Mouse (Mus musculus): ENCODE results near the gene Zbtb16. TPM values are rescaled to one million over a fixed set of nuclear protein-coding genes. Genes with fewer than 3 reads are reported as not detected.

The Zbtb16 gene
- polyA plus RNA-seq, 1 experiment from 2014 or later: 6.8 TPM

- H3K27ac ChIP-seq (replicated peaks): no peak overlapping the region
- H3K9me3 ChIP-seq: no peaks in the 10 kb centered on the region
- no peak overlapping the region for H3K9ac ChIP-seq
- WGBS: 92% methylated on average over 8 of the region's 8 CpGs
- no peak overlapping the region for H3K4me3 ChIP-seq
- no peaks in the 10 kb centered on the region for H3K27me3 ChIP-seq
- H3K36me3 ChIP-seq: no peaks in the 10 kb centered on the region
- peaks cover 39% of the 10 kb centered on the region for H3K4me1 ChIP-seq (replicated peaks)
- no peak for ATAC-seq (ENCODE audit: low FRiP score, low read depth)
- H3K4me2 ChIP-seq: no peak overlapping the region
These were observed 109.7 kb downstream of the Zbtb16 start for GRCm38 (mm10) chr9:48726341-48726740.

DNA sequence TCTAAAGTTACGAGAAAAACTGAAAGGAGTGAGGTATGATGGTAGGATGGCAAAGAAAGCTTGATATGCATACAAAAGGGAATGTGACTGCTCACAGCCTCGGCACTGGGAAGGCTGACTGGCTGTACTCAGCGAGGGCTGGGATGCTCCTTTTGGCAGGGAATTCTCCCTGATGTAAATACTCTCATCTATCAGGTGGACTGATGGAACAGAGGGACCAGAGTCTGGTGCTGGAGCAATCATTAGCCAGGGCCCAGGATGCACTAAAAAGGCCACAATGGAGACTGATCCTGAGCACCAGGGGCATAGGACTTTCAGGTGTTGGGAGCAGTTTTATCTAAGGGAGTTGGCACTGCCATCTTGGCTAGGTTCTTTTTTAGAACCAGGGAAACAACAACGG is 110.1 kb downstream of the Zbtb16 start:
- no peak overlapping the region for H3K4me2 ChIP-seq
- ATAC-seq (ENCODE audit: low FRiP score, low read depth): no peak
- H3K9ac ChIP-seq: no peak overlapping the region
- H3K27me3 ChIP-seq: no peaks in the 10 kb centered on the region
- H3K4me3 ChIP-seq: no peak overlapping the region
- H3K9me3 ChIP-seq: no peaks in the 10 kb centered on the region
- H3K27ac ChIP-seq (replicated peaks): no peak overlapping the region
- H3K36me3 ChIP-seq: no peaks in the 10 kb centered on the region
- WGBS: 71% methylated on average over 4 of the region's 4 CpGs
- H3K4me1 ChIP-seq (replicated peaks): peaks cover 37% of the 10 kb centered on the region

DNA sequence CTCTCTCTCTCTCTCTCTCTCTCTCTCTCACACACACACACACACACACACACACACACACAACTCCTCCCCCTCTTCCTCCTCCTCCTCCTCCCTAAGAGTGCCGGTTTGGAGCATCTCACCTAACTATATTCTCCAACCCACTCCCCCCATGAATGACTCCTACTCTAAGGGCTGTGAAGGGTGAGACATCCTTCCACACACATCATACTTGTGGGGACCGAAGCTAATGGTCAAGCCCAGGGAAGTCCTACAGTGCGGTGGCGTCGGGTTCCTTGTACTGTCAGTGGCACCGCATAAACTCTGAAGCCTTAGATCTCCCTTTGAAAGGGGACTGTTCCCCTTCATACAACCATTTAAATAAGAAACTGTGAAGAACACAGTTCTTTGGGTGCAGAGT is 110.9 kb downstream of the Zbtb16 start:
- Histone ChIP-seq H3K27ac (replicated peaks) (no peak overlapping the region), H3K4me2 (no peak overlapping the region), H3K36me3 (no peaks in the 10 kb centered on the region), H3K9me3 (no peaks in the 10 kb centered on the region), H3K9ac (no peak overlapping the region), H3K4me3 (no peak overlapping the region), H3K27me3 (no peaks in the 10 kb centered on the region), H3K4me1 (replicated peaks) (peaks cover 30% of the 10 kb centered on the region)
- 90% methylated on average over 6 of the region's 6 CpGs for WGBS
- ATAC-seq (ENCODE audit: low FRiP score, low read depth): no peak

DNA sequence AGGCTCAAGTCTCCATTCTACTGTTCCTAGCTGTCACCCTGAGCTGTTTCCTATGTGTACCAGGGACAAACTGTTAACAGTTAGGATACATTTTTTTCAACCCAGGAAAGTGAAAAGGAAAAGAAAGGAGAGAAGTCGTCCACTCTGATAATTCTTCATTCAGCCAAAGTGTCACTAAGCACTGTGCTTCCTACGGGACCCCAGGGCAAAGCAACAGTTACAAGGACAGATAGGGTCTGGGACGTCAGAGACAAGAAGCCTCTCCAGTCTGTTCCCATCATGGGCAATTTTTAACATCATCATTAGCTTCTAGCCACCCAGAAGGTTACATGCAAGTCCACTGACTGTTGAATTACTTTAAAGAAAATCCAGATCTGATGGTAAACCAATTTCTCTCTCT is 111.3 kb downstream of the Zbtb16 start:
- Histone ChIP-seq H3K27ac (replicated peaks) (no peak overlapping the region), H3K4me1 (replicated peaks) (peaks cover 26% of the 10 kb centered on the region)

GRCm38 (mm10) chr9:48723511-48724304 is 112.3 kb downstream of the Zbtb16 start:
- no peak overlapping the region for H3K27ac ChIP-seq (replicated peaks)
- WGBS: 61% methylated on average over 10 of the region's 10 CpGs

More for the DNA sequence above, 111.3 kb downstream of the Zbtb16 start:
- no peaks in the 10 kb centered on the region for H3K27me3 ChIP-seq
- no peaks in the 10 kb centered on the region for H3K9me3 ChIP-seq
- WGBS: 66% methylated on average over 3 of the region's 3 CpGs
- H3K4me3 ChIP-seq: no peak overlapping the region
- no peak overlapping the region for H3K4me2 ChIP-seq
- H3K9ac ChIP-seq: no peak overlapping the region
- no peaks in the 10 kb centered on the region for H3K36me3 ChIP-seq
- no peak for ATAC-seq (ENCODE audit: low FRiP score, low read depth)

GRCm38 (mm10) chr9:48723025-48723424 is 113.0 kb downstream of the Zbtb16 start:
- Histone ChIP-seq H3K9me3 (no peaks in the 10 kb centered on the region), H3K4me3 (no peak overlapping the region), H3K27ac (replicated peaks) (no peak overlapping the region)

More at GRCm38 (mm10) chr9:48723511-48724304, 112.3 kb downstream of the Zbtb16 start:
- Histone ChIP-seq H3K9ac (no peak overlapping the region), H3K9me3 (no peaks in the 10 kb centered on the region), H3K4me3 (no peak overlapping the region), H3K27me3 (no peaks in the 10 kb centered on the region), H3K36me3 (no peaks in the 10 kb centered on the region), H3K4me1 (replicated peaks) (peaks cover 15% of the 10 kb centered on the region; the same call in 1 of the 2 replicates), H3K4me2 (no peak overlapping the region)
- no peak for ATAC-seq (ENCODE audit: low FRiP score, low read depth)

DNA sequence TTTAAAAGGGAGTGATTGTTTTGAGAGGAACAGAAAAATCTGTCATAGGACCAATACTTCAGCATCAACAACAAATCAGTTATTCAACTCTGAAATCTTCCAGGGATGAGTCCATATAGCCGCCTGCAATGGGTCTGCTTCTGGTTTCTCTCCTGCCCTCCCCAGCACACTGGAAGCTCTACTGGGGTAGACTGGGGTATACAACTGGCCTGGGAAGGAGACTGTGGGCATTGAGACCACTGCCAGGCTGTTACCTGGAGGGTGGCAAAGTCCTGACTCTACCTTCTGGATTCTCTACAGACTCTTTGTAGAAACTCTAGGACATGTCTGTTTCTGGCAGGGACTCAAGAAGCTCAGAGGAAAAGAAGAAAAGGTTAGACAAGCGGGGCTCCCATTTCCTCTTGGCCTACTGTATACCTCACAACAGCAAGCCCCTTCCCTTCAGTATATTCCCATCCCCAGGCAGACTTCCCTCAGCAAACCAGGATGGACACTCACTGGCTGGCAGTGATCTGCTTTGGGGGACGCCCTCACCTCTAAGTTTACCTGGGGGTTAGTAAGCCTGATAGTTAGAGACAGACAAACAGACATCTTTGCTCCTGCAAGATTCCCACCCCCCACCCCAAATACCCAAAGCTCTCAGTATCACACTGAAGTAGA is 113.6 kb downstream of the Zbtb16 start:
- H3K4me3 ChIP-seq: no peak overlapping the region
- ATAC-seq (ENCODE audit: low FRiP score, low read depth): no peak
- no peaks in the 10 kb centered on the region for H3K36me3 ChIP-seq
- H3K9me3 ChIP-seq: no peaks in the 10 kb centered on the region
- no peak overlapping the region for H3K9ac ChIP-seq
- no peak overlapping the region for H3K27ac ChIP-seq (replicated peaks)
- WGBS: 92% methylated on average over 3 of the region's 3 CpGs
- peaks cover 6% of the 10 kb centered on the region; the same call in 1 of the 2 replicates for H3K4me1 ChIP-seq (replicated peaks)
- no peak overlapping the region for H3K4me2 ChIP-seq
- H3K27me3 ChIP-seq: no peaks in the 10 kb centered on the region

More at GRCm38 (mm10) chr9:48723025-48723424, 113.0 kb downstream of the Zbtb16 start:
- peaks cover 9% of the 10 kb centered on the region; the same call in 1 of the 2 replicates for H3K4me1 ChIP-seq (replicated peaks)
- WGBS: 41% methylated on average over 3 of the region's 3 CpGs
- ATAC-seq (ENCODE audit: low FRiP score, low read depth): no peak
- no peak overlapping the region for H3K4me2 ChIP-seq
- H3K36me3 ChIP-seq: no peaks in the 10 kb centered on the region
- H3K27me3 ChIP-seq: no peaks in the 10 kb centered on the region
- no peak overlapping the region for H3K9ac ChIP-seq

DNA sequence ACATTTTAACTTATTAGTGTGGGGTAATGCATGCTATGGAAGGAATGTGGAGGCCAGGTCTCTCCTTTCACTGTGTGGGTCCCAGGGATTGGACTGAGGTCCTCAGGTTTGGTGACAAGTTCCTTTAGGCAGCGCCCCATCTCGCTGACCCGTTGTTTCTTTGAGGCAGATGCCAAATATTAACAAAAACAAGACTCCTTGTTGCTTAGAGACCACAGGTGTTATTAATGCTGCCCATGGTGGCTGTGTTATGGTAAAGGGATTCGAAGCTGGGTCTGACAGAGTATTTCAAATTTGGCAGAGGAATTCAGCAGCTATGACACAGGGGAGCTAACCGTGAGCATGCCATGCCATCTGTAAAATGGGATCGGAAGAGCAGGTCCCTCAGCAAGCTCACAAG is 114.4 kb downstream of the Zbtb16 start:
- Histone ChIP-seq H3K4me2 (no peak overlapping the region), H3K36me3 (no peaks in the 10 kb centered on the region), H3K27ac (replicated peaks) (no peak overlapping the region), H3K9me3 (no peaks in the 10 kb centered on the region), H3K9ac (no peak overlapping the region), H3K27me3 (no peaks in the 10 kb centered on the region), H3K4me3 (no peak overlapping the region), H3K4me1 (replicated peaks) (peaks cover 6% of the 10 kb centered on the region; the same call in 1 of the 2 replicates)
- ATAC-seq (ENCODE audit: low FRiP score, low read depth): no peak
- WGBS: 92% methylated on average over 6 of the region's 6 CpGs

- ATAC-seq (ENCODE audit: low FRiP score, low read depth): no peak
- Histone ChIP-seq H3K9ac (no peak overlapping the region), H3K9me3 (no peaks in the 10 kb centered on the region), H3K27me3 (no peaks in the 10 kb centered on the region), H3K4me2 (no peak overlapping the region), H3K4me3 (no peak overlapping the region), H3K27ac (replicated peaks) (no peak overlapping the region), H3K4me1 (replicated peaks) (peaks cover 6% of the 10 kb centered on the region; the same call in 1 of the 2 replicates), H3K36me3 (no peaks in the 10 kb centered on the region)
- WGBS: 80% methylated on average over 3 of the region's 3 CpGs
These were observed 114.8 kb downstream of the Zbtb16 start for GRCm38 (mm10) chr9:48721172-48721571.

DNA sequence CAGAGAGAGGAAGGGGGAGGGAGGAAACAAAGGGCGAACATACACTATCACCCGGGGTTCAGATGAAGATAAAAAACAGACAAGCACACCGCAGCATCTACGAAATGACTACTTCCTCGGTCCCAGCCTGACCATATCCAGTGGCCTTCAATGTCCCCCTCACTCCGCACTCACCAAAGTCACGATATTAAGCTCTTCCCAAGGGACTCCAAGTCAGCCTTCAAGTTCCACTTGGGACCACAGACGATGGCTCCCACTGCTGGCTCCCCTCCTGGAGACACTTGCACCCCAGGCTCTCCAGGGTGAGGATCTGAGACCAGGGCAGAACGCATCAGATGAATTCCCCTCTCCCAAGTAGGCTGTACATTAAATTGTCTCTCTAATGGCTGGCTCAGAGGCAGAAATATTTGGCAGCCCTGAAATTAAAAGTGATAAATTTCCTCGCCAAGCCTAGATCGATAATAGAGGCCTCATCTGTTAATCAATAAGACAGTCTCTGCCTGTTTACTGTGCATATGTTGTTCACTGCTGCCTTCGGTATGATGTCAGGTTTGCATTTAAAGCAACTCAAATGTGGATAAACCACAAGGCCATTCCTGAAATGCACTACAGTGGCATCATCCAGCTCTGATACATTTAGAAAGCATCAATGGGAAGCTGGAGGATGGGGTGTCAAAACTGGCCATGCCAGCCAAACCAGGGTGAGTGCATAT is 115.6 kb downstream of the Zbtb16 start:
- H3K27ac ChIP-seq (replicated peaks): no peak overlapping the region
- WGBS: 68% methylated on average over 12 of the region's 12 CpGs
- H3K36me3 ChIP-seq: no peaks in the 10 kb centered on the region
- no peaks in the 10 kb centered on the region for H3K27me3 ChIP-seq
- ATAC-seq (ENCODE audit: low FRiP score, low read depth): no peak
- H3K4me1 ChIP-seq (replicated peaks): peaks cover 6% of the 10 kb centered on the region; the same call in 1 of the 2 replicates
- H3K4me3 ChIP-seq: no peak overlapping the region
- H3K9ac ChIP-seq: no peak overlapping the region
- no peak overlapping the region for H3K4me2 ChIP-seq
- H3K9me3 ChIP-seq: no peaks in the 10 kb centered on the region

- H3K9ac ChIP-seq: no peak overlapping the region
- whole genome bisulfite sequencing: 75% methylated on average over 4 of the region's 4 CpGs
- no peak overlapping the region for H3K4me2 ChIP-seq
- no peak overlapping the region for H3K27ac ChIP-seq (replicated peaks)
- no peaks in the 10 kb centered on the region for H3K36me3 ChIP-seq
- ATAC-seq (ENCODE audit: low FRiP score, low read depth): no peak
- no peak overlapping the region for H3K4me3 ChIP-seq
- no peaks in the 10 kb centered on the region for H3K9me3 ChIP-seq
- H3K27me3 ChIP-seq: no peaks in the 10 kb centered on the region
- peaks cover 6% of the 10 kb centered on the region; the same call in 1 of the 2 replicates for H3K4me1 ChIP-seq (replicated peaks)
These were observed 116.4 kb downstream of the Zbtb16 start for GRCm38 (mm10) chr9:48719619-48720018.

DNA sequence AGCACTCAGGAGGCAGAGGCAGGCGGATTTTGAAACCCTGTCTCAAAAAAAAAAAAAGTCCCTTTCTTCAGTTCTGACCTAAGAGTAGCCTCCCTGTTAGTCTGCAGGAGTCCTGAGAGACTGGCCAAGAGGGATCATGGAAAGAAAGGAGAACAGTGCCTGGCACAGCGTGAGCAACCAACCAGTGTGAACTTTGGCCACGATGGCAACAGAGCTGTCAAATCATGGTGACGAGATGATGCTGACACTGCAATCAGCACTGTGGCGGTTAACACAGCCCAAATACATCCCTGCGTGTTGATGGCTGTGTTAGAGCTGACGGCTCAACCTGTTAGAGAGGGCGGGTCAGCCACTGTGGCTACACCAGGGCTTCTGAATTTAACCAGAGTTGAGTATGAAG is 119.5 kb downstream of the Zbtb16 start:
- H3K4me1 ChIP-seq (replicated peaks): peaks cover 1% of the 10 kb centered on the region
- ATAC-seq (ENCODE audit: low FRiP score, low read depth): no peak
- no peak overlapping the region for H3K4me3 ChIP-seq
- H3K9ac ChIP-seq: no peak overlapping the region
- 80% methylated on average over 8 of the region's 8 CpGs for WGBS
- H3K9me3 ChIP-seq: no peaks in the 10 kb centered on the region
- no peaks in the 10 kb centered on the region for H3K27me3 ChIP-seq
- H3K36me3 ChIP-seq: no peaks in the 10 kb centered on the region
- no peak overlapping the region for H3K4me2 ChIP-seq
- no peak overlapping the region for H3K27ac ChIP-seq (replicated peaks)

Data from hindbrain, embryonic 15.5 days (tissue).